Mouse (Mus musculus): ENCODE data around the gene Otoa.
A peak's percentile ranks its signal among the peaks of the same experiment; 100 is the strongest.

DNA sequence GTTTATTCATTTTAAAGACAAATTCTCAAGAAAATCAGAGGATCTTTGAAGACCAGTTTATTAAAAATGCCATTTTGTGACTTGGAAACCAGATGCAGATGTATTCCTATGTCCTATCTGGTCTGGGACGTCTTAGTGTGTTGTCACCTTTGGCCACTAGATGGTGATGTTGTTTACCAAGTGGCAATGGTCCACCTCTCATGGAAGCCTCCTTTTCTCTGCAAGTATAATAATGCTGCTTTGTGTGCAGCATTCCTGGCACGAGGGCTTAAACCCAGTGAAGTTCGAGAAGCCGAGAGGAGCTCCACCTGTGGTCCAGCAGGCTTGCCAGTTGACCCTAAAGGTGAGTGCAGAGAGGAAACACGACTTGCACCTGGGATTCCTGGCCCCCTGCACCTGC, 3.6 kb upstream of the Otoa start:
- peak; percentile 83 for TF ChIP-seq CTCF (IDR thresholded peaks at IDR 0.05; ENCODE audit: low read depth)
- no peak for TF ChIP-seq EP300 (IDR thresholded peaks at IDR 0.05; ENCODE audit: low read depth)
